Mouse (Mus musculus): ENCODE measurements around the gene Ifi211.
"Not testable (repeated sequence)": the region's sequence is repeated elsewhere in the genome, so short reads cannot be mapped to it uniquely, and the experiment has no call there.

GRCm38 (mm10) chr1:173941522-173941921 is 28.7 kb upstream of the Ifi211 start:
- not testable (repeated sequence) for TF ChIP-seq CTCF (IDR thresholded peaks at IDR 0.05; ENCODE audit: extremely low read depth, insufficient read depth, insufficient read length, insufficient replicate concordance); POLR2A (IDR thresholded peaks at IDR 0.05; ENCODE audit: low read depth, low read length)

All from spleen, adult 2 months (tissue).